Mouse (Mus musculus): ENCODE data around the gene Olfr1418. TPM values are rescaled to one million over a fixed set of nuclear protein-coding genes. Genes with fewer than 3 reads are reported as not detected.
"Not testable (repeated sequence)": the region's sequence is repeated elsewhere in the genome, so short reads cannot be mapped to it uniquely, and the experiment has no call there.

Olfr1418 gene
- not detected in 2 replicates for polyA plus RNA-seq (2014; fragmentation: Nextera tagmentation; extraction: Ambion mirVana)

DNA sequence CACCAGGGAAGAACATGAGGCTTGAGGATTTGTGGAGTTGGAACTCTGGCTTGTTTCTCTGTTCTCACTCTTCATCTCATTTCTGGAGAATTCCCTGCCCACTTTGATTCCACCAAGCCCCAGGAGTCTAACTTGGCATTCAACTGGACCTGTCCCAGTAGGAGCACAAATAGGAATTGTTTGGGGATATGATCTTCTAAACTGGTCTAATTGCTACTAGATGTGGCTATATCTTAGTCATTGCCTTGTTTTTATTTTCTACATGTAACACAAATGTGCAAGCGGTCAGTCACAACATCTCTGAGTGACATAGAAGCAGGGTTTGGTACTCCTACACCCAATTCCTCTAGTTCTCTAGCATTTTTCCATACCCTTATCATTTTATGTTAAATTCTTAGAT is at the start of gene Olfr1418:
Gene Olfr1418 (minus strand): TSS at position 101 of the 400 bp plus-strand sequence.
- Histone ChIP-seq H3K27me3 (ENCODE audit: control insufficient read depth, insufficient read depth, low read length) (no peaks in the 10 kb centered on the region), H3K27ac (ENCODE audit: low read depth, low read length) (no peak within 1 kb of the TSS), H3K4me3 (ENCODE audit: low read depth, low read length) (no peak within 1 kb of the TSS), H3K4me1 (replicated peaks; ENCODE audit: control insufficient read depth, insufficient read depth, low read length) (no peaks in the 10 kb centered on the region), H3K9ac (ENCODE audit: low read depth, low read length) (no peak within 1 kb of the TSS), H3K36me3 (ENCODE audit: control insufficient read depth, insufficient read depth, low read length) (no peaks in the 10 kb centered on the region), H3K4me2 (replicated peaks; ENCODE audit: low read depth, low read length) (no peak within 1 kb of the TSS), H3K9me3 (ENCODE audit: control insufficient read depth, low read length) (no peaks in the 10 kb centered on the region)
- DNase-seq (ENCODE audit: low spot score) (no peak), ATAC-seq (ENCODE audit: low FRiP score) (no peak)
- WGBS: 92% methylated on average over 1 of the region's 1 CpGs

DNA sequence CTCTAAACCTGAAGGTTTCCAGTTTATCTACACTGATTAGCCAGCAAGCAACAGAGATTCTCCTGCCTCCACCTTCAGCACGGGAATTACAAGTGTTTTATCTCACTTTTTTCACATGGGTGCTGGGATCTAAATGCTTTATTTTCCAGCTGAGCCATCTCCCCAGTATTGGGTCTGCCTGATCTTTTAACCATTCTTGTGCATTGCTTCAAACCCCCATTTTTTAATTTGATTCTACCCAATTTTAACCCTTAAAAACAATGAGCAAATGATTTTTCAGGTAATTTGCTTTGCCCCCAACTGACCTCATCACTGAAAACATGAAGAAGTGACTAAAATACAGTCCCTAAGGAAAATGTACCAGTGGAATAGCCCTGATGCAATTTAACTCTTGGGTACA is 25.4 kb upstream of the Olfr1418 start, which contains the start of gene Olfr1420:
Gene Olfr1420 (plus strand): TSS at position 301 of the 400 bp plus-strand sequence.
- no peak within 1 kb of the TSS for H3K9ac ChIP-seq (ENCODE audit: low read depth, low read length)
- no peak within 1 kb of the TSS for H3K4me2 ChIP-seq (replicated peaks; ENCODE audit: low read depth, low read length)
- no peaks in the 10 kb centered on the region for H3K9me3 ChIP-seq (ENCODE audit: control insufficient read depth, low read length)
- H3K4me1 ChIP-seq (replicated peaks; ENCODE audit: control insufficient read depth, insufficient read depth, low read length): no peaks in the 10 kb centered on the region
- 45% methylated on average over 1 of the region's 1 CpGs for WGBS
- H3K27ac ChIP-seq (ENCODE audit: low read depth, low read length): no peak within 1 kb of the TSS
- H3K4me3 ChIP-seq (ENCODE audit: low read depth, low read length): no peak within 1 kb of the TSS
- ATAC-seq (ENCODE audit: low FRiP score) (no peak), DNase-seq (ENCODE audit: low spot score) (no peak)
- H3K36me3 ChIP-seq (ENCODE audit: control insufficient read depth, insufficient read depth, low read length): no peaks in the 10 kb centered on the region
- H3K27me3 ChIP-seq (ENCODE audit: control insufficient read depth, insufficient read depth, low read length): no peaks in the 10 kb centered on the region

DNA sequence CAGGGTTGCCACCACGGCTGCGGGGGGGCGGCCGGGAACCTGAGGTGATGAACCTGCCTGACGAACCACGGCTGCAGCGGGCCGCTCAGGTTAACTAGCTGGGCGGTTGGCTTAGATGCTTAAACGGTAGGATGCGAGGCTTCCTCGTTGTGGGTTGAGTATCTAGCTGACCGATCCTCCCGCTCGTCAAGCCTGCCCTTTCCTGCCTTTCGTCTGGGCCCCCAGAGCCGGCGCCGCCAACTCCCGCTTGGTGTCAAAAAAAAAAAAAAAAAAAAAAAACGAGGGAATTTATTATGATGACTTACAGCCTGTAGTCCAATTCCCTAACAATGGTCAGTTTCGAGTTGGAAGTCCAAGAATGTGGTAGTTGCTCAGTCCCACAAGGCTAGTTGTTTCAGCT is 17.5 kb upstream of the Olfr1418 start:
- H3K9me3 ChIP-seq (ENCODE audit: control insufficient read depth, low read length); H3K4me1 ChIP-seq (replicated peaks; ENCODE audit: control insufficient read depth, insufficient read depth, low read length); H3K27me3 ChIP-seq (ENCODE audit: control insufficient read depth, insufficient read depth, low read length); ATAC-seq (ENCODE audit: low FRiP score); H3K4me3 ChIP-seq (ENCODE audit: low read depth, low read length); DNase-seq (ENCODE audit: low spot score); H3K27ac ChIP-seq (ENCODE audit: low read depth, low read length); H3K36me3 ChIP-seq (ENCODE audit: control insufficient read depth, insufficient read depth, low read length); H3K9ac ChIP-seq (ENCODE audit: low read depth, low read length); H3K4me2 ChIP-seq (replicated peaks; ENCODE audit: low read depth, low read length): not testable (repeated sequence)
- 59% methylated on average over 14 of the region's 22 CpGs for WGBS

DNA sequence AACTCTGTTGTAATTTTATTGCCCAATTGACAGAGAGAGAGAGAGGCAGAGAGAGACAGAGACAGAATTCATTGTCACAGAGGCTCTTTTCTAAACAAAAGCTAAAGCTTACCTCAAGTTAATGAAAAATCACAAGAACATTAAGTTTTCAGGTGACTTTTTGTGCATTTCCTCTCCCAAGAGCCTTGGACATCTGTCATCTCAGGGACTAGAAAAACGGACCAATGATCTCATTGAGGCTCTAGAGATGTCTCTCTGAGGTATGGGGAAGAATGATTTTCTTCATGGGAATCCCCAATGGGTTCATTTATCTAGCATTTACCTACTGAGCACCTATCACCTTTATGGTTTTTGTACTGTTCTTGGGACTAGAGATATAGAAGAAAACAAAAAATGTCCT is 14.1 kb upstream of the Olfr1418 start, which contains the start of gene Olfr1419:
Gene Olfr1419 (minus strand): TSS at position 101 of the 400 bp plus-strand sequence.
- Histone ChIP-seq H3K9ac (ENCODE audit: low read depth, low read length) (no peak within 1 kb of the TSS), H3K27me3 (ENCODE audit: control insufficient read depth, insufficient read depth, low read length) (no peaks in the 10 kb centered on the region), H3K4me3 (ENCODE audit: low read depth, low read length) (no peak within 1 kb of the TSS), H3K4me2 (replicated peaks; ENCODE audit: low read depth, low read length) (no peak within 1 kb of the TSS), H3K27ac (ENCODE audit: low read depth, low read length) (no peak within 1 kb of the TSS), H3K4me1 (replicated peaks; ENCODE audit: control insufficient read depth, insufficient read depth, low read length) (no peaks in the 10 kb centered on the region), H3K36me3 (ENCODE audit: control insufficient read depth, insufficient read depth, low read length) (no peaks in the 10 kb centered on the region), H3K9me3 (ENCODE audit: control insufficient read depth, low read length) (no peaks in the 10 kb centered on the region)
- no peak for ATAC-seq (ENCODE audit: low FRiP score)
- DNase-seq (ENCODE audit: low spot score): no peak
- 41% methylated on average over 1 of the region's 1 CpGs for WGBS

- Histone ChIP-seq H3K27ac (ENCODE audit: low read depth, low read length) (no peak overlapping the region), H3K4me1 (replicated peaks; ENCODE audit: control insufficient read depth, insufficient read depth, low read length) (no peaks in the 10 kb centered on the region), H3K9me3 (ENCODE audit: control insufficient read depth, low read length) (no peaks in the 10 kb centered on the region), H3K4me3 (ENCODE audit: low read depth, low read length) (no peak overlapping the region), H3K27me3 (ENCODE audit: control insufficient read depth, insufficient read depth, low read length) (no peaks in the 10 kb centered on the region), H3K9ac (ENCODE audit: low read depth, low read length) (no peak overlapping the region), H3K4me2 (replicated peaks; ENCODE audit: low read depth, low read length) (no peak overlapping the region), H3K36me3 (ENCODE audit: control insufficient read depth, insufficient read depth, low read length) (no peaks in the 10 kb centered on the region)
- ATAC-seq (ENCODE audit: low FRiP score) (no peak), DNase-seq (ENCODE audit: low spot score) (no peak)
- WGBS: 74% methylated on average over 2 of the region's 2 CpGs
Measured at GRCm38 (mm10) chr19:11867837-11868236, 7.0 kb upstream of the Olfr1418 start.

GRCm38 (mm10) chr19:11856506-11856905 is 4.4 kb downstream of the Olfr1418 start:
- H3K9me3 ChIP-seq (ENCODE audit: control insufficient read depth, low read length): no peaks in the 10 kb centered on the region
- no peak overlapping the region for H3K4me3 ChIP-seq (ENCODE audit: low read depth, low read length)
- H3K27me3 ChIP-seq (ENCODE audit: control insufficient read depth, insufficient read depth, low read length): no peaks in the 10 kb centered on the region
- ATAC-seq (ENCODE audit: low FRiP score) (no peak), DNase-seq (ENCODE audit: low spot score) (no peak)
- H3K4me1 ChIP-seq (replicated peaks; ENCODE audit: control insufficient read depth, insufficient read depth, low read length): no peaks in the 10 kb centered on the region
- H3K27ac ChIP-seq (ENCODE audit: low read depth, low read length): no peak overlapping the region
- H3K36me3 ChIP-seq (ENCODE audit: control insufficient read depth, insufficient read depth, low read length): no peaks in the 10 kb centered on the region
- H3K9ac ChIP-seq (ENCODE audit: low read depth, low read length): no peak overlapping the region
- WGBS: 83% methylated on average over 6 of the region's 6 CpGs
- no peak overlapping the region for H3K4me2 ChIP-seq (replicated peaks; ENCODE audit: low read depth, low read length)

DNA sequence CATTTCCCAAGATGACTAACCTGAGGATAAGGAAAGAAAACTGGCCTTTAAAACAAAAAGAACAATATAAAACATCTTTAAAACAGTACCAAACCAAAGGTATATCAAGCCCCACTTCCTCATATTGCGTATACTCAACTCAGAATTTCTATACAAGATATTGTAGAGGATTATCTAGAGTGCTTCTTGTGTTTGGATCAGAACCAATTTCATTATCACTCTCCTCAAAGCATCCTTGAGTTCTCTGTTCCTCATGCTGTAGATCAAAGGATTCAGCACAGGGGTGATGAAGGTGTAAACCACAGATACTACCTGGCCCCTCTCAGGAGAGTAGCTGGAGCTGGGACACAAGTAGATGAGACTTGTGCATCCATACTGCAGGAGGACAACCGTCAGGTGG is 6.0 kb downstream of the Olfr1418 start:
- ATAC-seq (ENCODE audit: low FRiP score): no peak
- H3K4me2 ChIP-seq (replicated peaks; ENCODE audit: low read depth, low read length): no peak overlapping the region
- H3K4me3 ChIP-seq (ENCODE audit: low read depth, low read length): no peak overlapping the region
- H3K9ac ChIP-seq (ENCODE audit: low read depth, low read length): no peak overlapping the region
- no peak for DNase-seq (ENCODE audit: low spot score)
- no peaks in the 10 kb centered on the region for H3K27me3 ChIP-seq (ENCODE audit: control insufficient read depth, insufficient read depth, low read length)
- H3K27ac ChIP-seq (ENCODE audit: low read depth, low read length): no peak overlapping the region
- H3K4me1 ChIP-seq (replicated peaks; ENCODE audit: control insufficient read depth, insufficient read depth, low read length): no peaks in the 10 kb centered on the region
- no peaks in the 10 kb centered on the region for H3K36me3 ChIP-seq (ENCODE audit: control insufficient read depth, insufficient read depth, low read length)
- no peaks in the 10 kb centered on the region for H3K9me3 ChIP-seq (ENCODE audit: control insufficient read depth, low read length)
- 99% methylated on average over 2 of the region's 2 CpGs for WGBS

DNA sequence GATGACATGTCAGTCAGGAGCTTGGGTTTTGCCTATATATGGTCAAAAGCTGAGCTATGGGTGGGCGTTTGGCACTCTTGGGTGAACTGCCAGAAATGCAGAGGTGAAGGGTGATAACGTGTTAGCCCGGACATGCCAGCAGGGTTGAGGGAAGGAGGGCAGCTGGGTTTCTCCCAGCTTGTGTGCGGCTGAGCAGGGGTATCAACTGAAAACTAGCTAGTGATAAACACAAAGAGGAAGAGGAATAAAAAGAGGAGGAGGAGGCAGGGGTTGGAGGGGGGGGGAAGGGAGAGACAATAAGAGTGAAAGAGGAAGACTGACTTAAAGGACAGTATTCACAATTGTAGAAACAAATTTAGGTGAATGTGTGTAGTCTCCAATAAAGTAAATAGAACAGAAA is 8.2 kb downstream of the Olfr1418 start:
- no peaks in the 10 kb centered on the region for H3K27me3 ChIP-seq (ENCODE audit: control insufficient read depth, insufficient read depth, low read length)
- 71% methylated on average over 4 of the region's 4 CpGs for WGBS
- H3K4me2 ChIP-seq (replicated peaks; ENCODE audit: low read depth, low read length): no peak overlapping the region
- no peaks in the 10 kb centered on the region for H3K36me3 ChIP-seq (ENCODE audit: control insufficient read depth, insufficient read depth, low read length)
- no peak overlapping the region for H3K4me3 ChIP-seq (ENCODE audit: low read depth, low read length)
- no peak overlapping the region for H3K27ac ChIP-seq (ENCODE audit: low read depth, low read length)
- no peak overlapping the region for H3K9ac ChIP-seq (ENCODE audit: low read depth, low read length)
- DNase-seq (ENCODE audit: low spot score) (no peak), ATAC-seq (ENCODE audit: low FRiP score) (no peak)
- H3K9me3 ChIP-seq (ENCODE audit: control insufficient read depth, low read length): no peaks in the 10 kb centered on the region
- no peaks in the 10 kb centered on the region for H3K4me1 ChIP-seq (replicated peaks; ENCODE audit: control insufficient read depth, insufficient read depth, low read length)

- Histone ChIP-seq H3K27ac (ENCODE audit: low read depth, low read length) (no peak overlapping the region), H3K4me3 (ENCODE audit: low read depth, low read length) (no peak overlapping the region), H3K36me3 (ENCODE audit: control insufficient read depth, insufficient read depth, low read length) (no peaks in the 10 kb centered on the region), H3K9ac (ENCODE audit: low read depth, low read length) (no peak overlapping the region), H3K9me3 (ENCODE audit: control insufficient read depth, low read length) (no peaks in the 10 kb centered on the region), H3K27me3 (ENCODE audit: control insufficient read depth, insufficient read depth, low read length) (no peaks in the 10 kb centered on the region), H3K4me1 (replicated peaks; ENCODE audit: control insufficient read depth, insufficient read depth, low read length) (no peaks in the 10 kb centered on the region), H3K4me2 (replicated peaks; ENCODE audit: low read depth, low read length) (no peak overlapping the region)
- ATAC-seq (ENCODE audit: low FRiP score) (no peak), DNase-seq (ENCODE audit: low spot score) (no peak)
- 91% methylated on average over 4 of the region's 4 CpGs for WGBS
Measured at GRCm38 (mm10) chr19:11846333-11846732, 14.5 kb downstream of the Olfr1418 start.

All from hindbrain, embryonic 11.5 days (tissue).